In the genomic region with DNA sequence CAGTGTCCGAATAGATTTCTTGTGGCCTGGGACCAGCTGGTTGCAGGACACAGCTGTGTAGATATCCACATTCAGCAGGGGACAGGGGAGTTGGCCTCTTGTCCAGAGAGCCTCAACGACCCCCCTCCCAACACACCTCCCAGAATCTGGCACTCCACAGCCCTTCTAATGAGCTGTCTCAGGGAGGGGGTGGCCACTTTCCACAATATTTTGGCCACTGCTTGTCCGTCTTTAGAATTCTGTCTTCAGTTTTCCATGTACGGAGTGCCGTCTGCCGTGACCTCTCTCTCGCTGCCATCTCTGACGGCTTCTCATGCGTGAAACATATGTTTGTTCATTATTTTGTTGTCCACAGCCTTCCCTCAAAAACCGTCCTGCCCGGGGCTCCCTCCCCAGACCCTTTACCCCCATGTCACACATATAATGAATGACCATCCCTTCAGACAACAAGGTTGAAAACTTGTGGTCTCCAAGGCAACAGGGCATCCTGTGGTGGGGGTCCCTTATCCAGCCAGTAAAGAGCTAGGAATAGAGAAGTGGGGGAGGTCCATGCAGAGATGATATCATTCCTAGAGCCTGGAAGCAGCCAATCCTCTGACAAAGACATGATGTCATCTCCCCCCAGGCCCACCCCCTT, we compare ENCODE assay signal across 12 mouse cellular contexts.
DNase-seq lines count a peak whose midpoint lies in the region; ATAC-seq lines count a peak whose summit lies in the region.
"Had no signal": no experiment of that assay in that cellular context is flagged by ENCODE, and none has a peak within 500 bp of the region (broad histone marks: within the 10 kb centered on the region; RNA-seq: fewer than 3 reads in every experiment).

No protein-coding gene starts in this region.

- H3K9me3 ChIP-seq in forebrain, embryonic 10.5 days, result no peaks in the 10 kb centered on the region
- H3K9me3 ChIP-seq in limb, embryonic 10.5 days (replicated peaks), result no peaks in the 10 kb centered on the region
- H3K9me3 ChIP-seq in neural tube, embryonic 13.5 days, result no peaks in the 10 kb centered on the region

- peaks cover 28% of the 10 kb centered on the region for H3K27me3 ChIP-seq in forebrain, embryonic 10.5 days (ENCODE audit: poor library complexity, severe bottlenecking)
- H3K27me3 ChIP-seq in limb, embryonic 10.5 days (ENCODE audit: low read depth, poor library complexity, severe bottlenecking), result peaks cover 15% of the 10 kb centered on the region; the same call in 1 of the 2 replicates
- no peaks in the 10 kb centered on the region for H3K27me3 ChIP-seq in neural tube, embryonic 13.5 days
- H3K27me3 ChIP-seq: CH12.LX had no signal

- 53% methylated on average over 11 of the region's 11 CpGs for WGBS in forebrain, embryonic 10.5 days
- WGBS in limb, embryonic 10.5 days, result 67% methylated on average over 11 of the region's 11 CpGs
- WGBS in neural tube, embryonic 13.5 days, result 14% methylated on average over 11 of the region's 11 CpGs

- H3K27ac ChIP-seq in forebrain, embryonic 10.5 days, result peak overlapping the region; percentile 87
- peak overlapping the region; percentile 75 for H3K27ac ChIP-seq in limb, embryonic 10.5 days
- H3K27ac ChIP-seq in neural tube, embryonic 13.5 days (replicated peaks), result peak overlapping the region; percentile 74
- H3K27ac ChIP-seq: macrophage had no signal

- intact Hi-C loops in left cerebral cortex, postnatal 4 days (cut with DNase I), result no loop called here
- intact Hi-C loops in left cerebral cortex, postnatal 14 days (cut with DNase I), result loop anchor here (10.0 kb wide), 1 partner anchor 197 kb away; the partner anchor contains the start of gene Sox9

- peak; percentile 89 for ATAC-seq in neural tube, embryonic 13.5 days (ENCODE audit: low read depth)
- ATAC-seq in frontal cortex, adult (ENCODE audit: low TSS enrichment), result no peak
- ATAC-seq: intestine, postnatal 0 days had no signal

- no peak overlapping the region for H3K9ac ChIP-seq in neural tube, embryonic 13.5 days

- H3K4me1 ChIP-seq in forebrain, embryonic 10.5 days, result peaks cover 54% of the 10 kb centered on the region
- H3K4me1 ChIP-seq in limb, embryonic 10.5 days, result peaks cover 49% of the 10 kb centered on the region
- H3K4me1 ChIP-seq in neural tube, embryonic 13.5 days (replicated peaks), result peaks cover 44% of the 10 kb centered on the region

- DNase-seq in left cerebral cortex, postnatal 4 days, result peak; percentile 63
- no peak for DNase-seq in left cerebral cortex, postnatal 14 days (ENCODE audit: low spot score in 2 of 2)
- peak; percentile 63 for DNase-seq in forebrain, embryonic 10.5 days (ENCODE audit: extremely low spot score, low spot score)
- no peak for DNase-seq in limb, embryonic 10.5 days (ENCODE audit: low spot score)
- DNase-seq in frontal cortex, postnatal 14 days (ENCODE audit: low spot score in 2 of 2), result no peak
- no peak for DNase-seq in spleen, postnatal 10 days (ENCODE audit: low spot score in 2 of 2)
- DNase-seq: thymus, adult 2 months had no signal

- H3K4me3 ChIP-seq in forebrain, embryonic 10.5 days, result peak overlapping the region; percentile 23
- H3K4me3 ChIP-seq in limb, embryonic 10.5 days, result no peak overlapping the region
- H3K4me3 ChIP-seq in neural tube, embryonic 13.5 days, result no peak overlapping the region

- no peaks in the 10 kb centered on the region for H3K36me3 ChIP-seq in forebrain, embryonic 10.5 days (replicated peaks)
- no peaks in the 10 kb centered on the region for H3K36me3 ChIP-seq in limb, embryonic 10.5 days
- no peaks in the 10 kb centered on the region for H3K36me3 ChIP-seq in neural tube, embryonic 13.5 days

- peak overlapping the region; percentile 33 for H3K4me2 ChIP-seq in neural tube, embryonic 13.5 days

Comparison
In these comparisons a context has a peak if more than half of its experiments do, and no peak if none do; other contexts are left out.
1. DNase-seq: peak in left cerebral cortex, postnatal 4 days (single experiment) and forebrain, embryonic 10.5 days (single experiment); none in left cerebral cortex, postnatal 14 days (0 of 2), limb, embryonic 10.5 days (single experiment), frontal cortex, postnatal 14 days (0 of 2) and spleen, postnatal 10 days (0 of 2).
2. Peak in every context shown above with its lines, with median percentiles within 50 percentile points of each other: H3K27ac ChIP-seq.